Mouse (Mus musculus): ENCODE data around the gene Serpina11. TPM values are rescaled to one million over a fixed set of nuclear protein-coding genes. Genes with fewer than 3 reads are reported as not detected.

Serpina11 gene
- total RNA-seq, 2 experiments from 2014 or later, result not detected

GRCm38 (mm10) chr12:103995292-103996072 is 5.7 kb upstream of the Serpina11 start:
- H3K27ac ChIP-seq, result no peak overlapping the region
- intact Hi-C loops (cut with DNase I), result loop anchor here (1.0 to 2.0 kb wide), 2 partner anchors 74 to 423 kb away; no protein-coding TSS in a partner anchor

GRCm38 (mm10) chr12:103992945-103993344 is 3.2 kb upstream of the Serpina11 start:
- no peak for DNase-seq (ENCODE audit: extremely low spot score in 1 of 2, low spot score in 2 of 2)
- Histone ChIP-seq H3K27ac (no peak overlapping the region), H3K4me3 (no peak overlapping the region)
- intact Hi-C loops (cut with DNase I), result no loop called here
- no peak for TF ChIP-seq CTCF (IDR thresholded peaks at IDR 0.05)

More at GRCm38 (mm10) chr12:103995292-103996072, 5.7 kb upstream of the Serpina11 start:
- peak; percentile 83 to 86 for DNase-seq (ENCODE audit: extremely low spot score in 1 of 2, low spot score in 2 of 2)
- no peak overlapping the region for H3K4me3 ChIP-seq
- peak; percentile 74 for TF ChIP-seq CTCF (IDR thresholded peaks at IDR 0.05)

GRCm38 (mm10) chr12:103989514-103989767 is 316 bp downstream of the Serpina11 start:
- Histone ChIP-seq H3K4me3 (no peak overlapping the region), H3K27ac (no peak overlapping the region)
- DNase-seq (ENCODE audit: extremely low spot score in 1 of 2, low spot score in 2 of 2), result no peak
- TF ChIP-seq CTCF (IDR thresholded peaks at IDR 0.05), result no peak
- intact Hi-C loops (cut with DNase I), result no loop called here

- DNase-seq (ENCODE audit: extremely low spot score in 1 of 2, low spot score in 2 of 2), result no peak
- Histone ChIP-seq H3K27ac (no peak overlapping the region), H3K4me3 (no peak overlapping the region)
- intact Hi-C loops (cut with DNase I), result no loop called here
- no peak for TF ChIP-seq CTCF (IDR thresholded peaks at IDR 0.05)
Observed at GRCm38 (mm10) chr12:103988754-103989513, 823 bp downstream of the Serpina11 start.

- no peak for TF ChIP-seq CTCF (IDR thresholded peaks at IDR 0.05)
Observed at GRCm38 (mm10) chr12:103985868-103986267, 3.9 kb downstream of the Serpina11 start.

GRCm38 (mm10) chr12:103984935-103985334 is 4.8 kb downstream of the Serpina11 start:
- Histone ChIP-seq H3K4me3 (no peak overlapping the region), H3K27ac (no peak overlapping the region)
- peak in 1 of 2 experiments; percentile 64 for DNase-seq (ENCODE audit: extremely low spot score in 1 of 2, low spot score in 2 of 2)
- intact Hi-C loops (cut with DNase I), result no loop called here
- peak; percentile 82 for TF ChIP-seq CTCF (IDR thresholded peaks at IDR 0.05)

More at GRCm38 (mm10) chr12:103985868-103986267, 3.9 kb downstream of the Serpina11 start:
- no peak for DNase-seq (ENCODE audit: extremely low spot score in 1 of 2, low spot score in 2 of 2)
- Histone ChIP-seq H3K27ac (no peak overlapping the region), H3K4me3 (no peak overlapping the region)
- intact Hi-C loops (cut with DNase I), result no loop called here

- no peak for DNase-seq (ENCODE audit: extremely low spot score in 1 of 2, low spot score in 2 of 2)
- H3K27ac ChIP-seq, result no peak overlapping the region
- no peak overlapping the region for H3K4me3 ChIP-seq
- intact Hi-C loops (cut with DNase I), result no loop called here
- TF ChIP-seq CTCF (IDR thresholded peaks at IDR 0.05), result no peak
Observed at GRCm38 (mm10) chr12:103981646-103982360, 8.0 kb downstream of the Serpina11 start.

GRCm38 (mm10) chr12:103978294-103978693 is 11.5 kb downstream of the Serpina11 start:
- intact Hi-C loops (cut with DNase I), result no loop called here
- DNase-seq (ENCODE audit: extremely low spot score in 1 of 2, low spot score in 2 of 2), result no peak
- no peak for TF ChIP-seq CTCF (IDR thresholded peaks at IDR 0.05)
- Histone ChIP-seq H3K27ac (no peak overlapping the region), H3K4me3 (no peak overlapping the region)

GRCm38 (mm10) chr12:103977846-103978245 is 11.9 kb downstream of the Serpina11 start:
- intact Hi-C loops (cut with DNase I), result no loop called here

GRCm38 (mm10) chr12:103977060-103977459 is 12.7 kb downstream of the Serpina11 start:
- no peak for TF ChIP-seq CTCF (IDR thresholded peaks at IDR 0.05)
- intact Hi-C loops (cut with DNase I), result no loop called here
- H3K4me3 ChIP-seq, result no peak overlapping the region
- no peak for DNase-seq (ENCODE audit: extremely low spot score in 1 of 2, low spot score in 2 of 2)
- no peak overlapping the region for H3K27ac ChIP-seq

More at GRCm38 (mm10) chr12:103977846-103978245, 11.9 kb downstream of the Serpina11 start:
- peak; percentile 57 for TF ChIP-seq CTCF (IDR thresholded peaks at IDR 0.05)
- Histone ChIP-seq H3K27ac (no peak overlapping the region), H3K4me3 (no peak overlapping the region)
- no peak for DNase-seq (ENCODE audit: extremely low spot score in 1 of 2, low spot score in 2 of 2)

- no peak for TF ChIP-seq CTCF (IDR thresholded peaks at IDR 0.05)
- intact Hi-C loops (cut with DNase I), result loop anchor here (5.0 kb wide), 2 partner anchors 284 to 459 kb away; no protein-coding TSS in a partner anchor
- H3K4me3 ChIP-seq, result no peak overlapping the region
- H3K27ac ChIP-seq, result peak overlapping the region; percentile 58
- no peak for DNase-seq (ENCODE audit: extremely low spot score in 1 of 2, low spot score in 2 of 2)
Observed at GRCm38 (mm10) chr12:103971080-103971479, 18.7 kb downstream of the Serpina11 start.

All from left cerebral cortex, adult 2 months (tissue).